Mouse (Mus musculus): ENCODE results near the gene Hdac9. TPM values are rescaled to one million over a fixed set of nuclear protein-coding genes. Genes with fewer than 3 reads are reported as not detected.
A peak's percentile ranks its signal among the peaks of the same experiment; 100 is the strongest.

Hdac9 gene
- polyA plus RNA-seq, 1 experiment from 2014 or later, result 5.1 TPM

- Histone ChIP-seq H3K27me3 (no peaks in the 10 kb centered on the region), H3K4me3 (replicated peaks) (no peak overlapping the region), H3K9ac (no peak overlapping the region), H3K9me3 (replicated peaks) (no peaks in the 10 kb centered on the region), H3K36me3 (no peaks in the 10 kb centered on the region), H3K4me1 (no peaks in the 10 kb centered on the region), H3K27ac (no peak overlapping the region), H3K4me2 (no peak overlapping the region)
- WGBS, result 40% methylated on average over 2 of the region's 2 CpGs
- no peak for ATAC-seq (replicated peaks; ENCODE audit: low FRiP score)
These were observed 629.7 kb downstream of the Hdac9 start for GRCm38 (mm10) chr12:34287218-34287617.

GRCm38 (mm10) chr12:34284888-34285287, 632.0 kb downstream of the Hdac9 start:
- H3K9ac ChIP-seq, result no peak overlapping the region
- no peaks in the 10 kb centered on the region for H3K9me3 ChIP-seq (replicated peaks)
- H3K4me1 ChIP-seq, result no peaks in the 10 kb centered on the region
- no peaks in the 10 kb centered on the region for H3K27me3 ChIP-seq
- no peak for ATAC-seq (replicated peaks; ENCODE audit: low FRiP score)
- no peak overlapping the region for H3K4me2 ChIP-seq
- H3K4me3 ChIP-seq (replicated peaks), result no peak overlapping the region
- no peaks in the 10 kb centered on the region for H3K36me3 ChIP-seq
- no peak overlapping the region for H3K27ac ChIP-seq

- no peaks in the 10 kb centered on the region for H3K9me3 ChIP-seq (replicated peaks)
- H3K4me3 ChIP-seq (replicated peaks), result no peak overlapping the region
- H3K27me3 ChIP-seq, result no peaks in the 10 kb centered on the region
- no peaks in the 10 kb centered on the region for H3K36me3 ChIP-seq
- H3K27ac ChIP-seq, result no peak overlapping the region
- WGBS, result 91% methylated on average over 3 of the region's 3 CpGs
- no peak overlapping the region for H3K9ac ChIP-seq
- no peak for ATAC-seq (replicated peaks; ENCODE audit: low FRiP score)
- no peak overlapping the region for H3K4me2 ChIP-seq
- H3K4me1 ChIP-seq, result no peaks in the 10 kb centered on the region
These were observed 632.5 kb downstream of the Hdac9 start for GRCm38 (mm10) chr12:34284396-34284795.

GRCm38 (mm10) chr12:34278822-34279221, 638.1 kb downstream of the Hdac9 start:
- Histone ChIP-seq H3K4me2 (no peak overlapping the region), H3K9ac (no peak overlapping the region), H3K4me3 (replicated peaks) (no peak overlapping the region), H3K9me3 (replicated peaks) (no peaks in the 10 kb centered on the region), H3K27ac (no peak overlapping the region), H3K27me3 (no peaks in the 10 kb centered on the region), H3K4me1 (no peaks in the 10 kb centered on the region), H3K36me3 (no peaks in the 10 kb centered on the region)
- no peak for ATAC-seq (replicated peaks; ENCODE audit: low FRiP score)
- 84% methylated on average over 12 of the region's 12 CpGs for WGBS

GRCm38 (mm10) chr12:34273816-34274215, 643.1 kb downstream of the Hdac9 start:
- no peaks in the 10 kb centered on the region for H3K27me3 ChIP-seq
- no peak overlapping the region for H3K4me3 ChIP-seq (replicated peaks)
- no peak overlapping the region for H3K9ac ChIP-seq
- H3K27ac ChIP-seq, result no peak overlapping the region
- no peak overlapping the region for H3K4me2 ChIP-seq
- H3K36me3 ChIP-seq, result no peaks in the 10 kb centered on the region
- ATAC-seq (replicated peaks; ENCODE audit: low FRiP score), result no peak
- no peaks in the 10 kb centered on the region for H3K4me1 ChIP-seq
- no peaks in the 10 kb centered on the region for H3K9me3 ChIP-seq (replicated peaks)
- WGBS, result 42% methylated on average over 1 of the region's 1 CpGs

- no peaks in the 10 kb centered on the region for H3K4me1 ChIP-seq
- no peak overlapping the region for H3K4me3 ChIP-seq (replicated peaks)
- no peaks in the 10 kb centered on the region for H3K27me3 ChIP-seq
- H3K9me3 ChIP-seq (replicated peaks), result no peaks in the 10 kb centered on the region
- no peaks in the 10 kb centered on the region for H3K36me3 ChIP-seq
- no peak for ATAC-seq (replicated peaks; ENCODE audit: low FRiP score)
- H3K27ac ChIP-seq, result no peak overlapping the region
- no peak overlapping the region for H3K4me2 ChIP-seq
- 69% methylated on average over 6 of the region's 6 CpGs for WGBS
- no peak overlapping the region for H3K9ac ChIP-seq
These were observed 646.8 kb downstream of the Hdac9 start for GRCm38 (mm10) chr12:34270096-34270495.

GRCm38 (mm10) chr12:34269472-34270040, 647.3 kb downstream of the Hdac9 start:
- H3K9ac ChIP-seq, result no peak overlapping the region
- no peaks in the 10 kb centered on the region for H3K36me3 ChIP-seq
- H3K27ac ChIP-seq, result no peak overlapping the region
- H3K4me1 ChIP-seq, result no peaks in the 10 kb centered on the region
- H3K4me3 ChIP-seq (replicated peaks), result no peak overlapping the region
- H3K4me2 ChIP-seq, result no peak overlapping the region
- no peaks in the 10 kb centered on the region for H3K27me3 ChIP-seq
- ATAC-seq (replicated peaks; ENCODE audit: low FRiP score), result no peak
- 60% methylated on average over 13 of the region's 13 CpGs for WGBS
- H3K9me3 ChIP-seq (replicated peaks), result no peaks in the 10 kb centered on the region

- Histone ChIP-seq H3K27me3 (no peaks in the 10 kb centered on the region), H3K9ac (no peak overlapping the region), H3K9me3 (replicated peaks) (no peaks in the 10 kb centered on the region), H3K4me1 (no peaks in the 10 kb centered on the region), H3K36me3 (no peaks in the 10 kb centered on the region), H3K4me2 (no peak overlapping the region), H3K4me3 (replicated peaks) (no peak overlapping the region), H3K27ac (no peak overlapping the region)
- no peak for ATAC-seq (replicated peaks; ENCODE audit: low FRiP score)
- 80% methylated on average over 4 of the region's 4 CpGs for WGBS
These were observed 657.2 kb downstream of the Hdac9 start for GRCm38 (mm10) chr12:34259651-34260050.

- no peak overlapping the region for H3K9ac ChIP-seq
- peaks cover 10% of the 10 kb centered on the region; the same call in 1 of the 2 replicates for H3K4me1 ChIP-seq
- ATAC-seq (replicated peaks; ENCODE audit: low FRiP score), result no peak
- WGBS, result 88% methylated on average over 1 of the region's 1 CpGs
- no peaks in the 10 kb centered on the region for H3K9me3 ChIP-seq (replicated peaks)
- no peak overlapping the region for H3K4me3 ChIP-seq (replicated peaks)
- no peaks in the 10 kb centered on the region for H3K27me3 ChIP-seq
- H3K36me3 ChIP-seq, result no peaks in the 10 kb centered on the region
- H3K27ac ChIP-seq, result no peak overlapping the region
- H3K4me2 ChIP-seq, result no peak overlapping the region
These were observed 667.7 kb downstream of the Hdac9 start for GRCm38 (mm10) chr12:34249160-34249559.

GRCm38 (mm10) chr12:34248193-34249121, 668.4 kb downstream of the Hdac9 start:
- WGBS, result 72% methylated on average over 18 of the region's 18 CpGs
- Histone ChIP-seq H3K9ac (no peak overlapping the region), H3K36me3 (no peaks in the 10 kb centered on the region), H3K4me3 (replicated peaks) (no peak overlapping the region), H3K27ac (no peak overlapping the region), H3K4me1 (peaks cover 10% of the 10 kb centered on the region; the same call in 1 of the 2 replicates), H3K9me3 (replicated peaks) (no peaks in the 10 kb centered on the region), H3K27me3 (no peaks in the 10 kb centered on the region), H3K4me2 (no peak overlapping the region)
- 0 out of 2 replicates have a peak, but pooled peaks have one; percentile 25 for ATAC-seq (replicated peaks; ENCODE audit: low FRiP score)

- WGBS, result 88% methylated on average over 3 of the region's 3 CpGs
- Histone ChIP-seq H3K27ac (no peak overlapping the region), H3K27me3 (no peaks in the 10 kb centered on the region), H3K4me1 (no peaks in the 10 kb centered on the region), H3K9ac (no peak overlapping the region), H3K4me3 (replicated peaks) (no peak overlapping the region), H3K36me3 (no peaks in the 10 kb centered on the region), H3K9me3 (replicated peaks) (no peaks in the 10 kb centered on the region), H3K4me2 (no peak overlapping the region)
- no peak for ATAC-seq (replicated peaks; ENCODE audit: low FRiP score)
These were observed 678.1 kb downstream of the Hdac9 start for GRCm38 (mm10) chr12:34238796-34239195.

- Histone ChIP-seq H3K4me3 (replicated peaks) (no peak overlapping the region), H3K9me3 (replicated peaks) (no peaks in the 10 kb centered on the region), H3K27me3 (no peaks in the 10 kb centered on the region), H3K4me2 (no peak overlapping the region), H3K4me1 (no peaks in the 10 kb centered on the region), H3K27ac (no peak overlapping the region), H3K9ac (no peak overlapping the region), H3K36me3 (no peaks in the 10 kb centered on the region)
- 72% methylated on average over 4 of the region's 4 CpGs for WGBS
- no peak for ATAC-seq (replicated peaks; ENCODE audit: low FRiP score)
These were observed 685.2 kb downstream of the Hdac9 start for GRCm38 (mm10) chr12:34231621-34232150.
